Mouse (Mus musculus) adrenal gland, postnatal 10 days (tissue): Measurements from ENCODE around the gene Pum1. TPM values are rescaled to one million over a fixed set of nuclear protein-coding genes. Genes with fewer than 3 reads are reported as not detected.
"Not testable (repeated sequence)": the region's sequence is repeated elsewhere in the genome, so short reads cannot be mapped to it uniquely, and the experiment has no call there.

Source experiments
- DNase-seq: peaks from one replicate; pipeline ENCODE4 v3.0.0; 2021; ENCODE audit warnings: mixed read lengths
- total RNA-seq, 2 experiments: library from RNA; stranded (reverse); gene quantifications; 2 replicates each; pipeline ENCODE4 v1.2.3; 2021

The Pum1 gene
- total RNA-seq, 2 experiments from 2014 or later, result 68.9 to 81.9 TPM

DNA sequence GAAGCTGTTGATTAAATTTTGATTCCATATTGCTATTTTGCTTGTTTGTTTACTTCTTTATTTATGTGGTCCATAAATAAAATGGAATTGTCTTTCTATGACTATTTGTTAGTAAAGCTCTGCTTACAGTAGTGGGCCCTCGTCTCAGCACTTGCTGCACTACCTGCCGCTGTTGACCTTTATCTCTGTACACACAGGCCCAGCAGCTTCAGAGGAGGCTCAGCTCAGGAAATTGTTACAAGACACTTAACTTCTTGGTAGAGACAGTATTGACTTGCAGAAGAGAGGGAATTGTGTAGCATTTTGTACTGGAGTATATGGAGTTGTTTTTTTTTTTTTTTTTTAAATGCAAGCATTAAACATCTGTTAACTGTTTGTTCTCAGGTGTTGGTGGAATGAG, 5.4 kb downstream of the Pum1 start:
- DNase-seq, result no peak

DNA sequence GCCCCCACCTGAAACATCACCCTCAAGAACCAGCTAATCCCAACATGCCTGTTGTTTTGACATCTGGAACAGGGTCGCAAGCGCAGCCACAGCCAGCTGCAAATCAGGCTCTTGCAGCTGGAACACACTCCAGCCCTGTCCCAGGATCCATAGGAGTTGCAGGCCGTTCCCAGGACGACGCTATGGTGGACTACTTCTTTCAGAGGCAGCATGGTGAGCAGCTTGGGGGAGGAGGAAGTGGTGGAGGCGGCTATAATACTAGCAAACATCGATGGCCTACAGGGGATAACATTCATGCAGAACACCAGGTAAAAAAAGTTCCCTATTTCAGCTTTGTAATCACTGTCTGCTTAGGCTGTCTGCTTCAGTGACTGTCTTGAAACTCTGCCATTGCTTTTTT, 5.9 kb downstream of the Pum1 start:
- DNase-seq, result no peak

DNA sequence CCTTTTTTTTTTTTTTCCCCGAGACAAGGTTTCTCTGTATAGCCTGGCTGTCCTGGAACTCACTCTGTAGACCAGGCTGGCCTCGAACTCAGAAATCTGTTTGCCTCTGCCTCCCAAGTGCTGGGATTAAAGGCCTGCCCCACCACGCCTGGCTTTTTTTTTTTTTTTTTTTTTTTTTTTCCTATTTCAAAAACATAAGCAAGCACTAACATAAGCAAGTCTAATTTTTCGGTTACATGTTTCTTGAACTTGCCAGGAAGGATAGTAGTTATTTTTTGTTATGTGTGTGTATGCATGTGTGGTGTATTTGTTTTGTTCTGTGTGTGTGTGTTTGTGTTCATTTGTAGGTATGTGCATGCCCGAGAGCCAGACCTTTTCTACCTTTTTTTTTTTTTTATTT, 6.9 kb downstream of the Pum1 start:
- DNase-seq, result not testable (repeated sequence)

DNA sequence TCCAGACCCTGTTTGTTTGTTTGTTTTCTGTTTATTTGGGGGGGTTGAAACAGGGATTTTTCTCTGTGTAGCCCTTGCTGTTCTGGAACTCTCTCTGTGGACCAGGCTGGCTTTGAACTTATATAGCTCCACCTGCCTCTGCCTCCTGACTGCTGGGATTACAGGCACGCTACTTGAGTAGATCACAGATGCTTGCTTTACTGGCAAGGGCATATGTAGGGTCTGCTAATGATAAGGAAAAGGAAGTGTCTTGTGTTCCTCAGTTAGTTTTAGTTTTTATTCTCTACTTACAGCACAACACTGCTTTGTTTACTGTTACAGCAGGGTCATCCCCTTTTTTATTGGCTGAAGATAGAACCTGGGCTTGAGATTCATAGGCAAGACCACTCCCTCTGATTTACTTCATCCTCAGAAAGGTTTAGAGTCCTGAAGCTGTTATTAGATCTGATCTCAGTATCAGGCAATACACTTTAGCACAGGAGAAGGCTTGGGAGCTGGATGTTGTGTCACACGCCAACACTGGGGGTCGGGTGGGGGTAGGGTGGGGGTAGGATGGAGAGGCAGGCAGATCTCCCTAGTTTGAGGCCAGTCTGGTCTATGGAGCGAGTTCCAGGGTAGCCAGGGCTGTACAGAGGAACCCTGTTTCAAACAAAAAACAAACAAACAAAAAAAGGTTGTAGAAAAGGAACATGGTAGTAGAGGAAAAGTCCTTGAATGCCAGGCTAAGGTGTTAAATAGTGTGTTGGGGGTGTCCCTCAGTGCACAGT, 8.1 kb downstream of the Pum1 start:
- no peak for DNase-seq

DNA sequence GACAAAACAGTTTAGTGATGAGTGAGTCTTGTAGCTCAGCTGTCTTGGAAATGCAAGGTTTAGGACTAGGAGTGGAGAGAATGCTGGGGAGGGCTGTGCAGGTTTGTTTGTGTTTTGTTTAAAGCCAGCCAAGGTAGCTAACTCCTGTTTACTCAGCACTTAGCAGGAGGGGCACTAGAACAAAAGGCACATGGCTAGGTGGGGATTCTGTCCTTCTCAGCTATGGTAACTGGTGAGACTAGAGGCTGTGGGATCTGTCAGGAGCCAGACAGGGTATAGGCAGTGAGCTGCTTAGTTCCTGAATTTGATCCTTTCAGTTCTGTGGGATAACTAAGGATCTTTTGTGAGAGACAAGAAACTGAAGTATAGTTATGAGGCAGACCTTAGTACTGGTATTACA, 9.0 kb downstream of the Pum1 start:
- no peak for DNase-seq

DNA sequence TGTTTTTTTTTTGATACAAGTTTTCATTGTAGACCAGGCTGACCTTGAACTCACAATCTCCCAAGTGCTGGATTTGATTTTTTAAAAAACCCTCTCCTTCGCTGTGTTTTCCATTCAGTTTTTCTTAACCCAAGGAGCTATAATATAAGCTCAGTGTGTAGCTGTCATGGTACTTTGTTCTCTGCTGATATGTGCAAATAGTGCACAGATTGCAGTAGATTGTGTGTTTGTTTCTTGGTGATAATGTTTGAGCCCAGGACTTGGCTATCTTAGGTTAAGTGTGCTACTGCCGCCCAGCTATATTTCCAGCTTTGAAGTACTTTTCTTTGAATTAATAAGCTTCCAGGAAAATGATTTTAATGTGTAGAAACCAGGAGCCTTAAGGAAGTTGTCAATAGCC, 13.6 kb downstream of the Pum1 start:
- DNase-seq, result no peak

DNA sequence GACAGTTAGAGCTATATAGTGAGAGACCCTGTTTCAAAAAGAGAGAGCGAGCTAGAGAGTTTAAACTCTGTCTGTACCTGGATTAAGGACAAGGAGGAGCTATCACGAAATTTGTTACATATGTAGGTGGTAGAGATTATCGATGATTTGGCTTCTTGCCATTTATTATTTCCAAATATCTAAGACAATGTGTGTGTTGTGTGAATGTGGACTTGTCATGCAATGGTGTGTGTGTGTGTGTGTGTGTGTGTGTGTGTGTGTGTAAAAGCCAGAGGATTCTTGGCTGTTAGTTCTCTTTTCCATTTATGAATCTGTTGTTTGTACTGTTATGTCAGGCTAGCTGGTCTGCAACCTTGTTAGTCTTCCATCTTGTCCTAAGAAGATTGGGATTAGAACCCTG, 15.0 kb downstream of the Pum1 start:
- DNase-seq, result no peak

DNA sequence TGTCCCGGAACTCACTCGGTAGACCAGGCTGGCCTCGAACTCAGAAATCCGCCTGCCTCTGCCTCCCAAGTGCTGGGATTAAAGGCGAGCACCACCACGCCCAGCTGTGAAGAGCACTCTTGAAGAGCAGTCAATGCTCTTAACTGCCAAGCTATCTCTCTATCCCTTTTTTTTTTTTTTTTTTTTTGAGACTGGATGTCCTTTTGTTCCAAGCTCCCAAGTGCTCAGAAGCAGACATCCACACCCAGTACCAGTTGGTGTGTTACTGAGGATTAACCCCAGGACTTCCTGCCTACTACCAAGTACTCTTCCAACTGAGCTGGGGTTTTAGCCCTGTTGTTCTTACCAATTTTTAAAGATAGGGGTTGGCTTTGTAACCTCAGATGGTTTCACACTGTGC, 17.6 kb downstream of the Pum1 start:
- no peak for DNase-seq

DNA sequence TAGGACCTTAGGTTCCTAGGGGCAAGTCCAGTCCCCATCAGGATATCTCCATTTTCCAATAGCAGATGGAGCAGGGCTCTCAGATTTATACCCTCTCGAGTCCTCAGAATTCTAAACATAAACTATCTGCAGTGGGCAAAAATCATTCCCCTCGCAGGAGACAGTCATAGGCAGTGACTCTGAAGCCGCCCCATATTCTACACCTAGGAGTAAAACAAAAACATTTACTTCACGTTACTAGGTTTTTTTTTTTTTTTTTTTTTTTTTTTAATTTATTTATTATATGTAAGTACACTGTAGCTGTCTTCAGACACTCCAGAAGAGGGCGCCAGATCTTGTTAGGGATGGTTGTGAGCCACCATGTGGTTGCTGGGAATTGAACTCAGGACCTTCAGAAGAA, 19.9 kb downstream of the Pum1 start:
- DNase-seq, result not testable (repeated sequence)

DNA sequence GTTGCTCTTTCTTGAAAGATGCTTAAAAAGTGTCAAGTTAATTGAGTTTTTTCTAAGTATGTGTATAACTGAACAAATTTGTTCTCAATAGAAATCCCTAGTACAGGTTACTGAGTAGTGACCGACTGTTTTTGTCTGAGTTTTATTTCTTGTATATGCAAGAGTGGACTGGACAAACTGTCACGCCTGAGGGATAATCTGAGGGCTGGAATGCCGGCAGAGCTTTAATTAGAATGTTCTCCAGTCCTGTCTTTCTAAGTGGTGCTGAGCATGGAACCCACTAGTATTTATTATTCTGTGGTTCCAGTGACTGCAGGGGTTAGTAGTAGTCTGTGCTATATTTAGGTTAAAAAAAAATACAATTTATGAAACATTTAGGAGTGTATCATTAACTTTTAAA, 30.8 kb downstream of the Pum1 start:
- DNase-seq, result no peak

DNA sequence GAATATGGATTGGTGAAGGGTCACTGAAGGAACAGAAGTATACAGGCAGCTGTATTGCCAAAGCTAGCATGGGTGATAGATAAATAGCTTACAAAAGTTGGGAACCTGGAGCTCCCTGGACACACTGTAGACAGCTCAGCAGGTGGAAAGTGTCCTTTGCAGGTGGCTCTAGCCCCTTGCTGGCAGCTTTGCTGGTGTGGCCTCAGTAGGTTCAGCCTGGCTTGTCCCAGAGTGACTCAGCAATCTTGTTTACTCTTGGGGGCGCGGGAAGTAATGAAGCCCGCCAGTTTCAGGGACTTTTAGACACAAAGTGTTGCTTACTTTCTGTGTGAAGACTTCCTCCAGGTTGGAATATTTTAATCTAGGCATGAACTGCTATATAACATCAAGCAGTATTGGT, 31.9 kb downstream of the Pum1 start:
- no peak for DNase-seq

DNA sequence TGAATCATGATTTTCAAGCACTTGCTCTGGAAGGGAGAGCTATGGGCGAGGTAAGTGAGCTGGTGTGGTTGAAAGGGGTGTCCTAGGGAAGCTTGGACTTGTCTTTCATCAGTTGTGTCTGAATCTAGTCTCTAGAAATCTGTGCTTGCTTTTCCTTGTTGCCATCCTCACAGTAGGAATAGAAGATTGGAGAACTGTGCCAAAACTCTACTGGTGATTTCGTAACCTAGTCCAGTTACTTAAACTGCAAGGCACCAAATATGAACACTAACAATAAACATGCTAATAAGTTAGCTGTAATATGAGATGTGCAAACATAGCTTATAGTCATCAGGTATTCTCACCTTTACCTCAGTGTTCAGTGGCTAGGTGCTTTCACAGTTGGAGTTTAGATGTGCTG, 37.9 kb downstream of the Pum1 start:
- DNase-seq, result no peak

DNA sequence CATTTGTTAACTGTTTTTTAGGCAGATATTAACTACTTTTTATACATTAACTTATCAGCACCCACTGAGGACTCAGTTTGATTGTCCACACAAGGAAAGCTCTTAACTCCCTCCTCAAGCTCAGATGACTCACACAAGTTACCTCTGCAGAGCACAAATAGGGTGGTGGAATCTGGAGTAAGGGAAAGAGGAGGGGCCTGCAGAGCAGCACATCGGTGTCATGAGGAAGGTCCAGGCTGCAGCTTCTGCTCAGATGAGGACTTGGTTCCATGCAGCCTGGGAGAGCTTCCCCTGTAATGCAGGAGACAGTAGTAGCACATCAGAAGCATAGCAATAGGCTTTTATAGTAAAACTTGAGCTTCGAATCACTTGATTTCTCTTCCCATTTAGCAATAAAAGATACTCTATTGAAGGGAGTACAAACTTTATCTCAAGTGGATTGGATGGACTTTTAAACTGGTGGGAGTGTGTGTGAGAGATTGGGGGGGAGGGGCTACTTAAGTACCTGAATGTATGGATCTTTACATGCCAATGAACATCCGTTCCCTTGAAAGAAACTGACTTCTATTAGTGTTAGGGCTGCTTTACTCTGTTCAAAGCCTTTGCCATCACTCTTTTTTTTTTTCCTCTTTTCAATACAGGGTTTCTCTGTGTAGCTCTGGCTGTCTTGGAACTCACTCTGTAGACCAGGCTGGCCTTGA, 39.9 kb downstream of the Pum1 start:
- DNase-seq, result no peak

DNA sequence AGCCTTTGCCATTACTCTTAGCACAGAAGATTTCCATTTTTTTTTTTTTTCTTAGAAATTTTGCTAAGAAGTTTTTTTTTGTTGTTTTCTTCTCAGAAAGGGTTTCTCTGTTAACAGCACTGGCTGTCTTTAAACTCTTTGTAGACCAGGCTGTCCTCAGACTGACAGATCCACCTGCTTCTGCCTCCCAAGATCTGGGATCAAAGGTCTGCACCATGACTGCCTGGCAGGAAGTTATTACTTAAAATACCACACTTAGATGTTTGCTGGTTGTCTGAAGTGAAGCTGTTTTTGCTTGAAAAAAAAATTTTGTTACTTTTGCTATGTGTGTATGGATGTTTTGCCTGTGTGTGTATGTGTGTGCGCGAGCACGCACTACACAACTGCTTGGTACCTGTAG, 40.5 kb downstream of the Pum1 start:
- no peak for DNase-seq

DNA sequence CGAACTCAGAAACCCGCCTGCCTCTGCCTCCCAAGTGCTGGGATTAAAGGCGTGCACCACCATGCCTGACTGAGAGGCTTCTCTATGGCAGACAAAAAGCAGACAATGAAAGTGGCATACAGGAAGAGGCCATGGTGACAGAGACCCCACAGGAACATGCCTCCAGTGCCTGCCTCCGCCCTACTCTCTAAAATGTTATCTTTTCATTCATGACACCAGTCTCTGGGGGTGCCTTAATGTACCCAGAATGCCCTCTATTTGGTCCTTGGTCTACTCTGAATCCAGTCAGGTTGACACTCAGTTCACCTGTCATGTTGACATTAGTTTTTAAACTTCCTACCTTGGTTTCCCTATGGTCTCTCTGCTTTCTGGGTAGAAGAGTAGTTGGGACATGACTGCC, 41.5 kb downstream of the Pum1 start:
- DNase-seq, result no peak

DNA sequence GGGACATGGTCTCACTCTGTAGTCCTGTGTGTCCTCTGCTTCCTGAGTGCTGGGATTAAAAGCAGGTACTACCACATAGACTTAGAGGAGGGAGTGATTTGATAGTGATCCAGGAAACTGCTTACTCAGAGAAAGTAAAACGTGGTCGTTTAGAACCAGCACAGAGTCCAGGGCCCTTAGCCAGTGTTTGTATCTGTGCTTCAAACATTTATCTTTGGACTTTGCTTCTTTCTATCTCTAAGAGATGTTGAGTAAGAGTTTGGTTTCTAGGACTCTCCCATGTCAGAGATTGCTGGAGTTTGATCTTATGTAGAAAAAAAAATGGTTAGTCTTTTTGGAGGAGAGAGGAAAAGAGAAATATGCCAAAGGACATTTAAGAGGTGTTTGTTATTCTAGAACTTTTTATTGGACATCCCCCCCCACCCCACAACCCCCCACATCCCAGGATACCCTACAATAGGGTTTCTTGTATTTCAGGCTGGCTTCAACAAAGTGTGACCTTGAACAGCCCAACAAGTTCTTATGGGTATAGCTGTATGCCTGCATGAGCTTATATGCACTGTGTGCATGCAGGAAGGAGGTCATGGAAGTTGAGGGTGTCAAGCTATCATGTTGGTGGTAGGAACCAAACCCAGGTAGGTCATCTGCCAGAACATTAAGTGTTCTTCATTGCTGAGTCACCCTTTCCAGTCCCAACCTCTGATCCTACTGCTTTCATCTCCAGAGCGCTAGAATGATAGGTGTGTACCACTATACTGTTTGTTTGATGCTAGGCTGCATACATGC, 43.3 kb downstream of the Pum1 start:
- DNase-seq, result no peak

DNA sequence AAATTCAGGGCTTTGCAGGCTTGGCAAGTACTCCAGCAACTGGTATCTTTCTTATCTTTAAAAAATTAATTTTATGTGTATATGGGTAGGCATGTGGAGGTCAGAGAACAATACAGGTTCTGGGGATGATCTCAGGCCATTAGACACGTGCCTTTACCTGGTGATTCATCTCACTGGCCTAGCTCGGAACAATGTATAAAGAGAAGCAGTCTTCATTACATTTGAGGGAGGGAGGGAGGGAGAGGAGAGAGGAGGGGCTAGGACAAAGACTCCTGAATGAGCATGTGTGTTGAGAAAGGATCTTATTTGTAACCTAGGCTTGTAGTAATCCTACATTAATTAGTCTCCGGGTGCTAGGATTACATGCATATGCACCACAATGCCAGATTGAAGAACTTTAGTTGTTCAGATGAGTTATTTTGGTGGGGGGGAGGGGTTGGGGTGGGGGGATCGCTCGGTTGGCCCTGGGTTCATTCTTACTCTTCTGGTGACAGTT, 48.3 kb downstream of the Pum1 start:
- no peak for DNase-seq

DNA sequence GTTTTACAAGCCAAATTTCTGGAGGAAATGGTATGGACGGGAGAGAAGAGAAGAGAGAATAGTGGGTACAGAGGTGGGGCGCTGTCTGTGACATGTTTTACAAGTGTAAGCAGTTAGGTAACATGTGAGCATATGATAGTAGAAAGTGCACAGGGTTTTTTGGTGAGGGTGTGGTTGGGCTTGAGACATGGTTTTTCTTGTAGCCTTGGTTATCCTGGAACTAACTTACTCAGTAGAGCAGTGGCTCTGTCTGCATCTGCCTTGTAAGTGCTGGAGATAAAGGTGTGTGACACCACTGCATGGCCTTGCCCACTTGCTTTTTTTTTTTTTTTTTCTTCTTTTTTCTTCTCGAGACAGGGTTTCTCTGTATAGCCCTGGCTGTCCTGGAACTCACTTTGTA, 49.2 kb downstream of the Pum1 start:
- DNase-seq, result no peak

DNA sequence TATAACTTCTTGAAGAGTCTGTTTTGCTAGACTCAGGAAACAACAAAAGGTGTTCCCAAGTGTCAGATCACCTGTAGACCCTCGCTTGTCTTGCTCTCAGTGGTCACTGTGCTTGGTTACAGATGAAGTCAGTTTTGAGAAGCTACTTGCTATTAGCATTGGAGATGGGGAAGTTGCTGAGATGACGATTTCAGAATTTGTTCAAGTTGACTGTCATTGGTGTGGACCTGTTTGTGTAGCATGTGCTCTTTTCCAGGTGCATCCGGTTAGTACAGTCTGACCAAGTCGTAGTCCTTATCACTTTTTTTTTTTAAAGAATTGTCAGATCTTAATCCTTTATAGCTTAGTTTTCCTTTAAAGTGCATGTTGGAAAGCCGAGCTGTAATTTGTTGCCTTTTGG, 50.3 kb downstream of the Pum1 start:
- no peak for DNase-seq

DNA sequence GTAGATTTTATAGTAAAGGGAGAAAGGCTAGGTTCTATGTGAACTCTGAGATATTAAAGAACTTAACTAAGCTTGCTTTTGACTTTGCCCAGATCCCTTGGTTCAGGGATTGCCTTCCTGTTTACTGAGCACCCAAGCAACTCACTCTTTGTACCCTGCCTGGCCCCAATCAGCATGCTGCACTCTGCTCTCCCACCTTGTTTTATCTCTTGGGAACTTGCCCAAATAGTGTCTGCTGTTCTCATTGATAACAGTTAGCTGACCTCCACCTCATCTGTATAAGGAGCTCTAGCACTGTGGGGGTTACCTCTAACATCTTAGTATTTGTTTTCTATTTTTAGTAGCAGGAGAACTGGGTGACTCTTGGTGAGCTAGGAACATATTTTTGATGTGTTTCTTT, 52.0 kb downstream of the Pum1 start:
- DNase-seq, result no peak

DNA sequence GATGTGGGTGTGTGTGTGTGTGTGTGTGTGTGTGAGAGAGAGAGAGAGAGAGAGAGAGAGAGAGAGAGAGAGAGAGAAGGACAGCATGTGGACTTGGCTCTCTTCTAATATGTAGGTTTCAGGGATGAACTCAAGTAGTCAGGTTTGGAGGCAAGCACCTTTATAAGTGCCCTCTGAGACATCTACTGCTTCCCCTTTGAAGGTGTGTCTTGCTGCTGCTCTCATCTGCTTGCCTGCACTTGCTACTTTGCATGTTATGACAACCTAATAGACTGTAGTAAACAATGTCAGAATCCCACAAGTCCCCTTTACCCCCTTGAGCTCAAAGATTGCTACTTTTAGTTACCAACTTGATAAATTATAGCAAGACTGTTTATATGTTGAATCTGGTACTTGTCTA, 52.5 kb downstream of the Pum1 start:
- DNase-seq, result no peak

DNA sequence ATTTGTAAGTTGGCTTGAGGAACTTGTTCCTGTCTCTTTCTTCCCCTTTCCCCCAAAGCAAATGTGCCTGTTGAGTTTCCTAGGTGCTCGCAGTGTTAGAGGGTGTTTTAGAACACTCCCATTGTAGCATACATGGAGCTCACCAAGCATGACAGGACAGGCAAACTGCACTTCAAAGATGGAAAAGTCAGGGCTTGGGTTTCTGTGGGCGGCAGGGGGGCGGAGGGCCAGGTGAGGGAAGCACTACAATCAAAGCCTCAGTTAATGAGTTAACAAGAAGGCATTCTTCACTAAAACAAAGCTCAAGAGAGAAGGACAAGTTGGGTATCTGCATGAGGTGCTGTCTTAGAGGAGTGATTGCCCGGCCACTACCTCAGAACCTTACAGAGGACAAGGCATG, 56.2 kb downstream of the Pum1 start:
- no peak for DNase-seq

DNA sequence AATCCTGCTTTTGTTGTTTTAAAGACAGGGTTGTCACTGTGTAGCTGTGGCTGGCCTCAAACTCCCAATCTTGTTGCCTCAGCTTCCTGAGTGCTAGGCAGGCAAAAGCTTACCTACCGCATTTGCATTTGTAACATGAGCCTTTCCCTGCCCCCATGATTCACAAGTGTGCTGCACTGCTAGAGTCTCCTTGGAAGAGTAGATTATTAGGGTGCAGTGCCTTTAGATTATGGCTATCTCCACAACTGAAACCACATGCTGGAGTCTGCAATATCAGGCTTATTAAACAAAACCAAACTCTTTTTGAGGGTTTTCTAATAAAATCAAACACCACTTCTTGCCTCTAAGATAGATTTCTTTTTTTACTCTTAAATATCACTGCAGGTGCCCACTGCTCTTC, 59.5 kb downstream of the Pum1 start:
- no peak for DNase-seq
